Mouse (Mus musculus) cerebellum, postnatal 4 days (tissue): ENCODE data around the gene Dapk2.

ENCODE experiments used
- DNase-seq, 2 experiments: peaks; one replicate each; pipeline ENCODE4 v3.0.0; 2022; ENCODE audit warnings: low spot score in 2 of 2, mixed read lengths in 1 of 2

The Dapk2 gene

DNA sequence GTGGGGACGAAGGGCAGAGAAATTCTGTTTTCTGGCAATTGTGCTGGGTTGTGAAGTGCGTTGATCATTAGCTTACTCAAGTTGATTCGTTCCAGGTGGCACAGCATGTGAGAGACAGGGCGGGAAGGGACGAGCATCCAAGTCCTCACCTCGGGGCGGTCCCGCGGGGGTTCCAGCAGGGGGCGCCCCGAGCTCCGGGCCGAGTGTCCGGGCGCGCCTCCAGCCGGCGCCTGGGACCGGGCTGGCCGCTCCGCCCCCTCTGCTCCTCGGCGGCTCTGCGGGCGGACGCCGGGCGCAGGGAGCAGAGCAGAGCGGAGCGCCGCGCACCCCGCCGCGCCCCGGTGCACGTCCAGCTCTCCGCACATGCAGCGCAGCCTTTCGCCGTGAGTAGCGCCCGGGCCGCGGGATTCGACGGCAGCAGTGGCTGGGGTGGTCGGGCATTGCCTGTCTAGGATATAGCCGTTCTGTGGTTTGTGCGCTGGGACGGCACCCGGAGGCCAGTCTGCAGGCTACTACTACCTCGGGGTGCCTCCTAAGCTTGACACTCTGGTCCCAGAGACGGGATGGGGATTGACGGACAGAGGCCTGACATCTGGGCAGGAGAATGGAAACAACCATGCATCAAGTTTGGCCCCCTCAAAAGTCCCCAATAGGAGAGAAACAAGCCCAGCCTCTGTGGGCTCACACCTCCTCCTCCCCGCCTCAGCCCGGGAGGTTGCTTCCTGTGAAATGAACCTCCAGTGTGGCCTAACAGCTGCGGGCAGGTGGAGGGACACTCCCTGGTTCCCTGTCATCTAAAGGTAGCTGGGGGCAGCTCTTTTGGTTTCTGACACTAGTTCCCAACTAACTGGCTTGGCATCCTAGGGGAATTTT, at the start of gene Dapk2:
TSS of gene Dapk2 (plus strand) at position 266 of the 873 bp plus-strand sequence.
- DNase-seq = peak; percentile 50 to 66

DNA sequence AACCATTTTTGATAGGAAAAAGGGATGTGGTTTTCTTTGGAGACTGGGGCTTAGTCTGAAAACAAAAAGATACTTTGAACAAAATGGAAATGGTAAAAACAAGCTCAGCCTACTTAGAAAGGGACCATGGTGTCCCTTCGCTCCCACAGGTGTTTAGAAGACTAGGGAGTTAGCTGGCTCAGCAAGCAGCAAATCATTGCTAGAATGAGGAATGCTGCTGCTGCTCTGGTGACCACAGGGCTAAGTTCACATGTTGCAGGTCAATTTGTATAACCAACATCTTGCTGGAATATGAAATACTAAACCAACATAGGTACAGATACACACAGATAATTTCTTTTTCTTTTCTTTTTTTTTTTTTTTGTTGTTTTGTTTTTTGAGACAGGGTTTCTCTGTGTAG, 48.4 kb upstream of the Dapk2 start:
- DNase-seq = no peak

DNA sequence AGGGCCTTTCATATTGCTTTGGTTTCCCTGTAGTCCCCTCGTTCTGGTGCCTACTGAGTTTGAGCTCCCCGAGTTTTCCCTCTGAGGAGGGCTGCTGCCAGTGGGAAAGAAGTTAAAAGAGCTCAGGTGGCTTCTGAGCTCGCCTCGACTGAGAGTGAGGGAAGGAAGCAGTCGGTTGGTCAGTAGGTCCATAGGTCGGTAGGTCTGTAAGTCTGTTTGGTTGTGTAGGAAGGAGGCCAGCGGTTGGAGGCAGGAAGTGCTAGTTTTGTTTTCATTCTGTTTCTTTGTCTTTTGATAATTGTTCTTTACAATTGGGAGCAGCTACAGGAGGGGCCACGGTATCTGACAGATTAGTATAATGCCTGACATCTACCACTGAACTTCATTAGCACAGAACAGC, 47.9 kb upstream of the Dapk2 start:
- no peak for DNase-seq

DNA sequence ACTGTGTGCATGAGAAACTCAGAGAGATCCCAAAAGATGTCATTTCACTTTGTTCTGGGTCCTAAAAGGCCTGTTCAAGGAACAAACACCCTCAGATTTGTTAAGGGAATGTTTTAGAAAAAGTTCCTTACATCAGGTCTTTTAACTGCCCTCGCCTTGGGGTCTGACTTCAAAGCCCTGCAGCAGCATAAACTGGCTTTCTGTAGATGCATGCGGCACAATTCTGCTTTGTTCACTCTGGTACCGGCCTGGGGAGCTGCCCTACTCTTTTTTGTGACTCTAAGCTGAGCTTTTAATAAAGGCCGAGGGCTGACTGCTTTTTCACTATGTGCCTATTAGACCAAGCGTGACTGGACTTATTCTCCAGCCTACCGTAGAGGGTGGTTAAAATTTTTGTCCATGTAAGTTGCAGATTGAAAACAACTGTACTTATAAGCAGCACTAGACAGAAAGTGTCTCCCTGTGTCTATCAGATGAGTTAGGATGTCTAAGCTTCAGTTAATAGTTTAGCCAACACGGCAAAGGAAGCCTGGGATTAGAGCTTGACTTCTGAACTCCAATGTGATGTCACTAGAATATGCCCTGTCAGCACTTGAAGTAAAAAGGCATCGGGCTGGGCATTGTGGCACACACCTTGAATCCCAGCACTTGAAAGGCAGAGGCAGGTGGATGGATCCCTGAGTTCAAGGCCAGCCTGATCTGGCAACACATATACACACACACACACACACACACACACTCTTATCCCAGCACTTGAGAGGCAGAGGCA, 47.2 kb upstream of the Dapk2 start:
- no peak for DNase-seq

DNA sequence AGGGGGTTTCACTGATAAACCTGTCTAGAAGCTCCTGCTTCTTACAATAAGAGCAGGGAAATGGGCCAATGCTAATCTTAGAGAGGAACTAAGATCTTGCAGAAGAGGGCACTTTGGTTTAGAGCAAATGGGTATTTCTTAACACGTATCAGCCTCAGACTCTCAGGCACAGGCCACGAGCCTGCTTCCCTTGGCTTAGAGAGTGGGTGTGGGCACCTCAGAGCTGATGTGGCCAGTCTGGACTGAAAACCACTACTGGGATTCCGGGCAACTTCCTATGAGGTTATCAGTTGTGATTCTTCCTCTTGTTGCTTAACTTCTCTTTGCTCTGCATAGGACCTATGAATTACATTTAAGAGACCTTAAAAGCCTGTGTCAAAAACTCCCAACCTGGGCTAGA, 43.7 kb upstream of the Dapk2 start:
- DNase-seq = no peak

DNA sequence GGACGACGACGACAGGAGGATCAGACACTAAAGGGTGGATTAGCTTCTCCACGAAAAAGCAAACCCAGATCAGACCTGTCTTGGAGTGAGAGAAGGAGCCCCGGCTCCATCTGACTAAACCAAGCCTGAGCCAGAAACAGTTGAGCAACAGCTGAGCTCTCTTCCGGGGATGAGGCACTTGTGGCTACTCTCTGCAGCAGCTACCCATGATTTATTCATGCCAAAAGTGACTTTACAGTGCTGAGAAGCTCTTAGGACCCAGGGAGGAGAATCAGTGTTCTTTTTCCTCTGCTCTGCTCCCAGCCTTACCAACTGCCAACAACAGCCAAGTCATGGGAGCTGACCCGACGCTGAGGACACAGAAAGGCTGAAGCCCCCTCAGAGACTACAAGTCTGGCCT, 41.1 kb upstream of the Dapk2 start:
- no peak for DNase-seq

DNA sequence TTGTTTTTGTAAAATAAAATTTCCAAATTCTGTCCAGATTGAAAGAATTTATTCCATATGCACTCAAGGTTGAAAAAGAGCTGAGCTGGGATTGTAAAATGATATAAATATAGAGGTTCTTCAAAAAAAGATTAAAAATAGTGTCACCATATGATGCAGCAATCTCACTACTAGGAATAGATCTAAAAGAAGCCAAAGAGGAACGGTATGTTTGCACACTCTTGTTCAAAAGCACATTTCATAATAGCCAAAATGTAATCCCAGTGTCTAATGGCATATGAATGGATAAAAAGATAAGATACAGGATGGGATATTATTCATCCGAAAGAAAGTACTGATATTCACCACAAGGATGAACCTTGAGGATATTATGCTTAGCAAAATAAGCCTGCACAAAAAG, 38.5 kb upstream of the Dapk2 start:
- DNase-seq = no peak

DNA sequence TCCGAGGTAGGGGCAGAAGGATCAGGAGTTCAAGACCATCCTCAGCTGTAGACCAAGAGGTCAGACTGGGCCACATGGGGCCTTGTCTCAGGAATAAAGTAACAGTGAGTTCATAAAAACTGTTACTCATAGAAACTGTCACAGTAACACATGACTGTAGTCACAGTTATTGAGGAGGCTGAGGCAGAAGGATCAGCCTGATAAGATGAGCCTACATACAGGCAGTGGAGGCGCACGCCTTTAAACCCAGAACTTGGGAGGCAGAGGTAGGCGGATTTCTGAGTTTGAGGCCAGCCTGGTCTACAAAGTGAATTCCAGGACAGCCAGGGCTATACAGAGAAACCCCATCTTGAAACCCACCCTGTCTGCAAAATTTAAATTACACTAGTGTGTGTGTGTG, 37.9 kb upstream of the Dapk2 start:
- no peak for DNase-seq

DNA sequence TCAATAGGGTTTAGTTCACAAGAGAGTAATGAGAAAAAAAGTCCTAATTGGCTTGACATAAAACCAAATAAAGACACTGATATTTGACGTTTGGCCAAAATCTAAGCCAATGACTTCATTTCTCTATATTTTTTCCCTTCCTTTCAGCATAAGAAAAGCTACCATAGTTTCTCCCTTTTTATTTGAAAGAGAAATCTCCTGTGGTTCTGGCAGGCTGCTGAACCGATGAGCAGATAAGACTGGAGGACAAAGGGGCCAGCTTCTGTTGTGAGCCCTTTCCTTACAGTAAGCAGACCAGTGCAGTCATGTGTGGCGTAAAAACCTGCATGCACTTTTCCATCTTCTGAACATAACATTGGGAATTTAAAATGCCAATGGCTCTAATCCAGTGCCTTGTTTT, 37.1 kb upstream of the Dapk2 start:
- DNase-seq = no peak

DNA sequence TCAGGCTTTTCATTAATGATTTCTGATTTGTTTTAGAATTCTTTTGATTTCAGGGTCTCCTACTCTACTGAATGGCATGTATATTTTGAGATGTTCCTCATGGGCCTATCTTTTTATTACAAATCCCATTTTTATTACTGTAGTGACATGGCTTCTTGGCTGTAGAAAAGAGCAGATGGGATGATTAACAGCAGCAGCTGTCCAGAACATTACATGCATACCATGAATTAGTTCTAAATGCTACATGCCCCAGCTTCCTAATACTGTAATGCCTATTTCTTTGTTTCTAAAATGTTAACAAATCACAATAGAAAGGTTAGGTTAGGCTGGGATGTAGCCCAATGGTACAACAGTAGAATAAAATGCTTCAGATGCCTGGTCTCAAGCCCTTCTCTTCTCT, 36.6 kb upstream of the Dapk2 start:
- DNase-seq = no peak

DNA sequence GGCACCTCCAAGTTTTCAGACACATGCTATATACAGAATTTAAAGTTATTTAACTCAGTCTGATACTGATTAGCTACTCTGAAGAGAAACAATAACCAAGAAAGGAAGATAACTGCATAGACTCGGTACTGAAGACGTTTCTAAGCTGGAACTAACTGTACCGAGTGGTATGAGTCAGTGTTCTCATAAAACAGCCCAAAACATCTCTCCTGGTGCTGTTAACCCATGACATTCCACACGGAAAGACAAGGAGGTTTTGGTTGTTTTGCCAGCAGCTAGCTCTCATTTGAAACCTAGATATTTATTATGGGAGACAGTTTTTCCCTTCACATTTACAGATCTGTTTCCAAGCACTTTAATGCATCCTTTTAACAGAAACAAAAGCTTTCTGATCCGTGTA, 34.4 kb upstream of the Dapk2 start:
- no peak for DNase-seq

DNA sequence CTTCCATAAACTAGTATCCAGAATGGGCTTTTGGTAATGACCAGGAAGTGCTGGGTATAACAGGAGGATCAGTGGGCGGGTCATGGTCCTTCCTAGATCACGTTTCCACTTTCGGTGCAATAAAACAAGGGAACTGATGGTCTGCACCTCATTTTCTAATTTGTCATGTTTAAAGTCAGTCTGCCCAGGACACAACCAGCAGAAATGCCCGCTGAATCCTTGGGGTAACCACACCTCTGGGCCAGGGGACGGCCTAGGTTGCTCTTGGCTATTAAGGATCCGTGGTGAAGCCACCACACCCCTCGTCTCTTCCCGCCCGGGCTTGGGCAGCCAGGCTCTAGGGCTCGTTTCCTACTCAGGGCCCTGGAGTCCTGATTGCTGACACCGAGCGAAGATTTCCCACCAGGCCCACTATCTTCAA, 33.9 kb upstream of the Dapk2 start:
- DNase-seq = no peak

DNA sequence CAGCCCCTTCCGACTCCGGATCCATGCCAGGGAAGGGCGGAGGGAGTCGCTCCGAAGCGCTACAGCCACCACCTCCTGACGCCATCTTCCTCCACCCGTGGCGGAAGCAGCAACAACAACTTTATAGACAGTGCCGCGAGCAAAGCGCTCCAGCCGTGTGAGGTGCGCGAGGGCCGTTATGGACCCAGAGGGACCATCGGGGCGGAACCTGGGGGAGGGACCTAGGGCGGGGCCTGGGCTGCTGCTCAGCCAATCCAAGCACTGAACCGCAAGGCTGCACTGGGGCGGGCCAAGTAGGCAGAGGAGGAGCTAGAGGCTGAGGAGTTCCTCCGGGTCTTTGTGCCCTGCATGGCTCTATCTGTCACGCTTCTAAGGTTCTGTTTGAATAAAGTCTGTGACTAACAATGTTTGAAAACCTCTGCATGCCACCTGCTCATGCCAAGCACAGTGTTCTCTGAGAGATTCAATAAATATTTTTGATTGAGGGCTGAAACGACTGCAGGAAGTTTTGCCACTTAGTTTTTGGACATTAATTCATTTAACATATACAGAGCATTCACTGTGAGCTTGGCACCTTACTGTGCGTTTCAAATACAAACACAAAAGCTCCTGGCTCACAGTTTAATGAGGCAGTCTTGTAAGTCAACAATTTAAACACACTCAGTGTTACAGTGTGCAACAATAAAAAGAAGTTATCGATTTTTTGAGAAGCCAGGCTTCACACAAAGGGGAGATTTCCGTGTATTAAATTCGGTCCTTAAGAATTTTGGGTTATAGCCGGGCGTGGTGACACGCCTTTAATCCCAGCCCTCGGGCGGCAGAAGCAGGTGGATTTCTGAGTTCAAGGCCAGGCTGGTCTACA, 33.1 kb upstream of the Dapk2 start:
- peak; percentile 85 to 95 for DNase-seq

DNA sequence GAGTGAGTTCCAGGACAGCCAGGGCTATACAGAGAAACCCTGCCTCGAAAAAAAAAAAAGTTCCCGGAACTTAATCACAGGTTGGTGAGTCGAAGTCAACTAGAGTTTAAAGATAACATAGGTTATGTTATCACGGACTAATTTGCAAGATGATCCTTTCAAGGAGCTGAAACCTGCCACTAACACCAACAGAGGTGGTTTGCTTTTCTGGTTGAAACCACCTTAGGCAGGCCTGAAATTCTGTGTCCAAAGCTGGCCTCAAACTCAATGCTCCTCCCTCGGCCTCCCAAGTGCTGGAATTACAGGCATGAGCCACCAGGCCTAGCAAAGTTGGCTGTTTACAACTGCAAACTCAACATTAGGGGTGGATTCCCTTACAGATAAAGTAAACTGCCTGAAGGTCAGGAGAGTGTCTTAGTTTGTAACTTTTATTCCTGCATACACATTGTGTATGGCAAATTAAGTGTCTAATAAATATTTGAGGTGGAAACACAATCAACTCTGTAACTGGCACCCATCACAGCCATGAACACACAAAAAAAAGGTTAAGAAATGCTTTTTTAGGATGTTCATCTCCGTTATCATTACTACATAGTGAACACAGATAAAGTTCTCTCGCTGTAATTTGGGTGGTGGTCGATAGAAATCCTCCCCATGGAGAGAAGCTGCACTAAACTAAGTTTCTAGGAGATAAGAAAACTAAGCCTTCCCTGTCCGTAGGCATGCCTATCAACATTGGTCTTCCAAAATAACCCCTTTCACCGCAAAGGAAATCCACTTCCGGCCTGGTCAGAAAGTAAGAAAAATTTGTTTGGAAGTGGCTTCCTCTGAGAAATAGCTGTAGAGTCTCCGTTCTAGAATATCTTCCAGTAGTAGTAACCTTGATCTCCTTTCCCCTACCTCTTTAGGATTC, 32.2 kb upstream of the Dapk2 start:
- no peak for DNase-seq

DNA sequence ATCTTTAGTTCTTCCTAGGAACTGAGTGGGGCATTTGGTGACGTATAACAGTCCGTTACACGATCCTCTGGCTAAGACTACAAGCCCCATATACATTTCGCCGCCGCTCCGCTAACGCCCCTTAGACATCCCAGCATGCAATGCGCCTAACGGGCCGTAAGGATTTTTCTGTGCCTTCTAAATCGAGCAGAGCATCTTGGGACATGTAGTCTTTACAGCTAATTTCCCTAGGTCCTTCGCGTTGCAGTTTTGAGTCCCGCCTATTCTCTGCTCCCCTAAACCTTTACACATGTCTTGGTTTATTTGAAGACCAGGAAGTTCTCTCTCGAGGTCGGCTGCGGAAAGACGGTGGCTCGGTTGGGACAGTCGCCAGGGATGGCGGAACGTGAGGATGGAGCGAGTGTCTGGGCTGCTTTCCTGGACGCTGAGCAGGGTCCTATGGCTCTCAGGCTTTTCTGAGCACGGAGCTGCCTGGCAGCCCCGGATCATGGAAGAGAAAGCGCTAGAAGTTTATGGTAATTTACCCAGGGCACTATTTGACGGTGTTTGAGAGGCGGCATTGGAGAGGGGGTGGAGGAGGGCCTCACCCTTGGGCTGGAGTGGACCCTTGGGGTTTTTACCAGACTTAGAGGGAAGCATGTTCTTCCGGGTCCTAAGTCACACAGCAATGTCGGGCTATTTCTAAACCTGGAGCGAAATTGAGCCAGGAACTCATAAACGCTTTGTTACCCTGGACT, 31.4 kb upstream of the Dapk2 start, which contains the start of the genes Snx1 and Ciao2a:
TSS of gene Snx1 (minus strand) at position 132 of the 737 bp plus-strand sequence.
TSS of gene Ciao2a (plus strand) at position 156 of the 737 bp plus-strand sequence.
- DNase-seq = peak; percentile 63 to 86

DNA sequence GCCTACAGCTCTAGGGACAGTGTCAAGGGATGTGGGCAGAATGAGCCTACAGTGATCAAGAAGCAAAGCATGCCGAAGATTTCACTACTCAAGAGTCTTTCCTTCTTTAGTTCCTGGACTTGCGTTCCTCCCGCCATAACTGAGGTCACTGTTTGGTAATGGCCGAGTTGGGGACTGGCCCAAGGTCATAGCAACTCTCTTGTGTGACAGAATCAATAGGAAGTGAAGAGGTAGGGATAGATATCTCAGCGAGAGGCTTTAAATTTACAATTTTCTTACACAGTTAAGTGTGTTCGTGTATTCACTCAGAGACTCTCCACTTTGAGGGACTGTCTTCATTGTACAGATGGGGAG, 30.9 kb upstream of the Dapk2 start:
- no peak for DNase-seq

DNA sequence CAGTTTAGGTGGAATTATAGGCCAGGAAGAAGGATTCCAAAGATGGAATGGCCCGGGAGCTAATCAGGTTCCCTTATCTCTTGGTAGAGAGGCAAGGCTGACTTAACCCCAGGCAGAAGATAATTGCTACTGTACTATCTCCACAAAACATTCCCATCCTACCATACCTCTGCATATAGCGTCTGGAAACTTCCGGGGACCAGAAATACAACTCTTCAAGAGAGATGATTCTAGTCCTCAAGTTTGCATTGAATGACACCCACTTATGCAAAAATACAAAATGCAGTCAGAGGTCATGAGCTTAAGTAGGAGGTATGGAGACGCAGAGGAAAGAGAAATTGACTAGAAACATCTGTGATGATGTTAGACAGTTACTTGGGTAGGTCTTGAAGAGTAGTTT, 30.1 kb upstream of the Dapk2 start:
- no peak for DNase-seq

DNA sequence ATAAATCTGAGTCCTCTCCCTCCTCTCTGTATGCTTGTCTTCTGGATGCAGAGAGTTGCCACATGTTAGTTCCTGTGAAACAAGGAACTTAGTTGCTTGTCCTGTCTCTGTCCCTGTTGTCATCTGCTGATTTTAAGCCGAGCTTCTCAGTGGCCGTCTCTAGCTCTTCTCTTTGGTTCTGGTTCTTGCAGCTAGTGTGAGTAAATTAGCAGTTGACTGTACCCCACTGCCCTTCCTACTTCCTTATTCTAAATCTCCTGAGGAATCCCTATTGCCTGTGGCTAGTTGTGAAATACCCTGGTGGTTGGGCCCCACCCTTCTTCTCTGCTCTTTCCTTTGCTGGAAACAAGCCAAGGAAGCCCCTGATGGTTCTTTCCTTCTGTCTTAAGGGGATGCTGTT, 26.6 kb upstream of the Dapk2 start:
- DNase-seq = no peak

DNA sequence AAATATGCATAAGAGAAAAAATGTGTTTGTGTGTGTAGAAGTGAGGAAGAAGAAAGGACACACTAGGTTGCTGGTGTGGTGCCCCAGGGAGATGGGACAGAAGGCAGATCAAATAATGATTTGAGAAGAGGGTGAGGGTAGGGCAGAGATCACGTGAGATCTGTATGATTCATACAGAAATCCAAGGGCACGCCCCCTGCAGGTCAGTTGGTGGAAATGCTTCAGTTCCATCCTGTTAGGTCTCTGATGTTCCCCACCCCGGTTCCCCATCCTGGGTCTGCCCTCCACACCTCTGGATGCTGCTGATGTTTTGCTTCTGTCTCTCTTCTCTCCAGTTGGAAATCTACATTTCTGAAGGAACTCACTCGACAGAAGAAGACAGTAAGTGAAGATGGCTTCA, 22.1 kb upstream of the Dapk2 start:
- DNase-seq = no peak

DNA sequence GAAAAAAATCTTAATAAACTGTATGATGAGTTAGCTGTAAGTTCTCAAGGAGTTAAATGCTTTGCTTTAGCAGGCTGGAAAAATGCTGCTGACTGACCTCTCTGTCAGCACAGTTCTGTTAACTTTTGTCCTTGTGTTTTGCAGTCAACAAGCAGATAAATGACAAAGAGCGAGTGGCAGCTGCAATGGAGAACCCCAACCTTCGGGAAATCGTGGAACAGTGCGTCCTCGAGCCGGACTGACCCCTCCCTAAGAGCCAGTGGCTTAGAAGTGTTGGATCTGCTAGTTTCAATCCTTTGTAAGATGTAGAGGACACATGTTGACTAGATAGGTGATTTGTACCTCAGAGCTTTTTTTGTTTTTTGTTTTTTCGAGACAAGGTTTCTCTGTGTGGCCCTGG, 19.8 kb upstream of the Dapk2 start:
- DNase-seq = no peak
